Comparison of ENCODE assay signal across 9 mouse cellular contexts in the genomic region with DNA sequence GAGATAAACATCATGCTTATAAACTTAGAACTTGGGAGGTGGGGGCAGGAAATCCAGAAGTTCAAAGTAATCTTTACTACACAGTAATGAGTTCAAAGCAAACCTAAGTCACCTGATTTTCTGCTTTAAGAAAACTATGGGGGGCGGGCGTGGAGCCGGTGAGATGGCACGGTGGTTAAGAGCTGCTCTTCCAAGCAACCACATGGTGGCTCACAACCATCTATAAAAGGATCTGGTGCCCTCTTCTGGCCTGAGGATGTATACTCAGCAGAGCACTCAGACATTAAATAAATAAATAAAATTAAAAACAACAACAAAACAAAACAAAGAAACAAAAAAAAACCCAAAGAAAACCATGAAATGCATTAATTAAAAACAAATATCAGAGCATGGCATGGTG. TPM values are rescaled to one million over a fixed set of nuclear protein-coding genes. Genes with fewer than 3 reads are reported as not detected.
DNase-seq lines count a peak whose midpoint lies in the region; ATAC-seq lines count a peak whose summit lies in the region.
"Had no signal": no experiment of that assay in that cellular context is flagged by ENCODE, and none has a peak within 500 bp of the region (broad histone marks: within the 10 kb centered on the region; RNA-seq: fewer than 3 reads in every experiment).

No protein-coding gene starts in this region.

- no peak overlapping the region for H3K27ac ChIP-seq in embryonic facial prominence, embryonic 11.5 days (replicated peaks; ENCODE audit: low read depth, low read length)
- no peak overlapping the region for H3K27ac ChIP-seq in embryonic facial prominence, embryonic 10.5 days (replicated peaks)
- H3K27ac ChIP-seq in embryonic facial prominence, embryonic 14.5 days (replicated peaks; ENCODE audit: low read depth, low read length): no peak overlapping the region

- no peaks in the 10 kb centered on the region for H3K9me3 ChIP-seq in embryonic facial prominence, embryonic 11.5 days (replicated peaks; ENCODE audit: control insufficient read depth, low read length)
- H3K9me3 ChIP-seq in embryonic facial prominence, embryonic 10.5 days: no peaks in the 10 kb centered on the region
- H3K9me3 ChIP-seq in embryonic facial prominence, embryonic 14.5 days (ENCODE audit: control insufficient read depth, low read length): no peaks in the 10 kb centered on the region

- intact Hi-C loops in left cerebral cortex, postnatal 4 days (cut with DNase I): no loop called here

- no peaks in the 10 kb centered on the region for H3K36me3 ChIP-seq in embryonic facial prominence, embryonic 11.5 days (replicated peaks; ENCODE audit: control insufficient read depth, insufficient read depth, low read depth, low read length)
- H3K36me3 ChIP-seq in embryonic facial prominence, embryonic 10.5 days (replicated peaks): no peaks in the 10 kb centered on the region
- H3K36me3 ChIP-seq in embryonic facial prominence, embryonic 14.5 days (ENCODE audit: control insufficient read depth, insufficient read depth, low read length): no peaks in the 10 kb centered on the region

- H3K4me3 ChIP-seq in embryonic facial prominence, embryonic 11.5 days (ENCODE audit: low read depth, low read length): no peak overlapping the region
- H3K4me3 ChIP-seq in embryonic facial prominence, embryonic 10.5 days: no peak overlapping the region
- H3K4me3 ChIP-seq in embryonic facial prominence, embryonic 14.5 days (ENCODE audit: low read depth, low read length): no peak overlapping the region
- H3K4me3 ChIP-seq: megakaryocyte, embryonic 14.5 days had no signal

- H3K4me2 ChIP-seq in embryonic facial prominence, embryonic 11.5 days (ENCODE audit: low read depth, low read length): no peak overlapping the region
- H3K4me2 ChIP-seq in embryonic facial prominence, embryonic 14.5 days (ENCODE audit: low read depth, low read length): no peak overlapping the region

- DNase-seq in embryonic facial prominence, embryonic 11.5 days (ENCODE audit: low spot score): peak; percentile 11
- DNase-seq in embryonic facial prominence, embryonic 10.5 days (ENCODE audit: low spot score): no peak
- peak; percentile 19 for DNase-seq in left cerebral cortex, postnatal 4 days
- DNase-seq in left cerebral cortex, adult 11 months (ENCODE audit: low spot score): no peak
- DNase-seq in embryonic facial prominence, embryonic 14.5 days (ENCODE audit: low spot score): peak; percentile 45
- DNase-seq in thymus, postnatal 0 days (ENCODE audit: low spot score): peak; percentile 66
- DNase-seq in urinary bladder, postnatal 10 days (ENCODE audit: low spot score): no peak

- ATAC-seq in embryonic facial prominence, embryonic 11.5 days (replicated peaks; ENCODE audit: insufficient number of reproducible peaks, low FRiP score, low TSS enrichment, low read depth): no peak
- ATAC-seq in activated CD4-positive, CD25-positive, alpha-beta regulatory T cell, adult 4 months: peak; percentile 82
- ATAC-seq in embryonic facial prominence, embryonic 14.5 days (ENCODE audit: low read depth): no peak

- H3K4me1 ChIP-seq in embryonic facial prominence, embryonic 11.5 days (ENCODE audit: control insufficient read depth, insufficient read depth, low read length): no peaks in the 10 kb centered on the region
- H3K4me1 ChIP-seq in embryonic facial prominence, embryonic 10.5 days: no peaks in the 10 kb centered on the region
- no peaks in the 10 kb centered on the region for H3K4me1 ChIP-seq in embryonic facial prominence, embryonic 14.5 days (ENCODE audit: control insufficient read depth, insufficient read depth, low read length)

- 28% methylated on average over 4 of the region's 4 CpGs for WGBS in embryonic facial prominence, embryonic 11.5 days
- WGBS in embryonic facial prominence, embryonic 10.5 days: 27% methylated on average over 4 of the region's 4 CpGs
- WGBS in embryonic facial prominence, embryonic 14.5 days: 28% methylated on average over 4 of the region's 4 CpGs

- H3K9ac ChIP-seq in embryonic facial prominence, embryonic 11.5 days (replicated peaks; ENCODE audit: low read length): no peak overlapping the region
- no peak overlapping the region for H3K9ac ChIP-seq in embryonic facial prominence, embryonic 14.5 days (ENCODE audit: low read depth, low read length)

- H3K27me3 ChIP-seq in embryonic facial prominence, embryonic 11.5 days (ENCODE audit: control insufficient read depth, insufficient read depth, low read length): peaks cover 3% of the 10 kb centered on the region
- H3K27me3 ChIP-seq in embryonic facial prominence, embryonic 10.5 days (replicated peaks; ENCODE audit: low read depth, poor library complexity, severe bottlenecking): peaks cover 14% of the 10 kb centered on the region
- H3K27me3 ChIP-seq in embryonic facial prominence, embryonic 14.5 days (replicated peaks; ENCODE audit: control insufficient read depth, insufficient read depth, low read length): peaks cover 4% of the 10 kb centered on the region

RNA-seq across cellular contexts. Expression of a gene that starts 5.1 kb away (rescaled TPM):
- polyA plus RNA-seq in embryonic facial prominence, embryonic 11.5 days (2014; fragmentation: Nextera tagmentation; extraction: Ambion mirVana): 6.6 and 6.7 TPM in 2 replicates
- 6.6 and 6.8 TPM in 2 replicates for polyA plus RNA-seq in embryonic facial prominence, embryonic 10.5 days (2016; fragmentation: Nextera tagmentation; extraction: Ambion mirVana)
- total RNA-seq in left cerebral cortex, postnatal 4 days (2021): 10 to 100 TPM; 37.9 to 38.4 TPM
- not detected for polyA plus RNA-seq in activated CD4-positive, CD25-positive, alpha-beta regulatory T cell, adult 4 months (2017; shearing (Covaris generic))
- polyA plus RNA-seq in embryonic facial prominence, embryonic 14.5 days (2014; fragmentation: Nextera tagmentation; extraction: Ambion mirVana): 3.2 and 4.5 TPM in 2 replicates
- polyA plus RNA-seq in thymus, postnatal 0 days (2015; fragmentation: Nextera tagmentation; extraction: Ambion mirVana): 0.26 and 0.29 TPM in 2 replicates

RNA-seq across cellular contexts. Expression of a gene that starts 37.3 kb away (rescaled TPM):
- polyA plus RNA-seq in embryonic facial prominence, embryonic 11.5 days (2014; fragmentation: Nextera tagmentation; extraction: Ambion mirVana): 151 and 165 TPM in 2 replicates
- 151 and 157 TPM in 2 replicates for polyA plus RNA-seq in embryonic facial prominence, embryonic 10.5 days (2016; fragmentation: Nextera tagmentation; extraction: Ambion mirVana)
- 100 to 1,000 TPM; 158 to 177 TPM for total RNA-seq in left cerebral cortex, postnatal 4 days (2021)
- polyA plus RNA-seq in activated CD4-positive, CD25-positive, alpha-beta regulatory T cell, adult 4 months (2017; shearing (Covaris generic)): 10 to 100 TPM; 65.9 to 97.7 TPM
- polyA plus RNA-seq in embryonic facial prominence, embryonic 14.5 days (2014; fragmentation: Nextera tagmentation; extraction: Ambion mirVana): 115 and 118 TPM in 2 replicates
- 131 and 146 TPM in 2 replicates for polyA plus RNA-seq in thymus, postnatal 0 days (2015; fragmentation: Nextera tagmentation; extraction: Ambion mirVana)

Comparison
In these comparisons a context has a peak if more than half of its experiments do, and no peak if none do; other contexts are left out.
1. DNase-seq: peak in embryonic facial prominence, embryonic 11.5 days (single experiment), left cerebral cortex, postnatal 4 days (single experiment), embryonic facial prominence, embryonic 14.5 days (single experiment) and thymus, postnatal 0 days (single experiment); none in embryonic facial prominence, embryonic 10.5 days (single experiment), left cerebral cortex, adult 11 months (single experiment) and urinary bladder, postnatal 10 days (single experiment).